Mouse (Mus musculus): ENCODE measurements around the gene Pak1.

- TF ChIP-seq CTCF (IDR thresholded peaks at IDR 0.05; ENCODE audit: low read depth), result peak; percentile 90
- TF ChIP-seq EP300 (IDR thresholded peaks at IDR 0.05; ENCODE audit: low read depth), result no peak
These were observed 43.0 kb upstream of the Pak1 start for GRCm38 (mm10) chr7:97745299-97745698.
